Mouse (Mus musculus): ENCODE results near the gene Lzic.

Gene Lzic

DNA sequence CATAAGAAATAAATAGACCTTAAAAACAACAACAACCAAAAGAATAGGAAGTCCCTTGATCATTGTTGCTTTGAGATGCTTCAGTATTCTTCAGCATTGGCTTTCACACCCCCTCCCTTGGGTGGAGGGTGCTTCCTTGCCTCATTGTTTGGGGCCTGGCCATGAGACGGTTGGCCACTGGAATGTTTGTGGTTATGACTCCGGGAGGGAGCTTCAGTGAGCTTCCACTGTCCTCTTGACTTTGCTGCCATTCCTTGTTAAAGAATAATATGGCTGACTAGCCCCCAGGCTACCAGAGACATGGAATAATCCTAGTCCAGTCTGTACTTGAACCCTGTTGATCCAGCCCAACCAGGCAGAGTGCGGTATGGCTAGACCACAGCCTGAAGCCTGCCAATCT is 21.9 kb downstream of the Lzic start:
- no peak for TF ChIP-seq NANOG (IDR thresholded peaks at IDR 0.05; ENCODE audit: borderline replicate concordance, low read length)
- no peak for TF ChIP-seq CTCF (conservative IDR thresholded peaks at IDR 0.05; ENCODE audit: low read length)
- no peak for TF ChIP-seq POU5F1 (IDR thresholded peaks at IDR 0.05; ENCODE audit: borderline replicate concordance, low read length)
- peaks cover 9% of the 10 kb centered on the region; the same call in 1 of the 2 replicates for H3K36me3 ChIP-seq (ENCODE audit: insufficient read depth, low read length)
- H3K27me3 ChIP-seq (ENCODE audit: insufficient read depth, low read length) = no peaks in the 10 kb centered on the region
- H3K4me3 ChIP-seq (replicated peaks; ENCODE audit: low read length) = no peak overlapping the region
- H3K9me3 ChIP-seq (ENCODE audit: low read length) = no peaks in the 10 kb centered on the region
- peaks cover 19% of the 10 kb centered on the region for H3K4me1 ChIP-seq (replicated peaks; ENCODE audit: low read depth, low read length)

DNA sequence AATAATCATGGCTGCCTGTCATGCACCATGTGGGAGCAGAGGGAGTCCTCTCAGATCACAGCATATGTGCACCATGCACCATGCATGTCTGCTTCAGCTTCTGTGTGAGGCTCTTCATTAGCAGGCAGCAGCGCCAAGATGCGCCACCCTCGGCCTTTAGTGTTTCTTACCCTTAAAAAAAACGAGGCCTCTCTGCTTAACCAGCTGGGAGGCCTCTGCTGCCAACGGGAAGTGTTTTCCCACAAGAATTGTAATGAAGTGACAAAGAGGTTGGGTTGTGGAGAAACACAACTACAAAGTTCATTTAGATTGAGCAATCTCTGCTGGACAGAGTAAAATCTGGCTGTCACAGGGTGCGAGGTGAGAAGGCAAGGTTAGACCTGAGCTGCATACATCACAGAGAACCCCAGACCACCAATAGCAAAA is 26.2 kb downstream of the Lzic start:
- TF ChIP-seq NANOG (IDR thresholded peaks at IDR 0.05; ENCODE audit: borderline replicate concordance, low read length) (no peak), CTCF (conservative IDR thresholded peaks at IDR 0.05; ENCODE audit: low read length) (no peak), POU5F1 (IDR thresholded peaks at IDR 0.05; ENCODE audit: borderline replicate concordance, low read length) (no peak)
- H3K4me1 ChIP-seq (replicated peaks; ENCODE audit: low read depth, low read length) = no peaks in the 10 kb centered on the region

DNA sequence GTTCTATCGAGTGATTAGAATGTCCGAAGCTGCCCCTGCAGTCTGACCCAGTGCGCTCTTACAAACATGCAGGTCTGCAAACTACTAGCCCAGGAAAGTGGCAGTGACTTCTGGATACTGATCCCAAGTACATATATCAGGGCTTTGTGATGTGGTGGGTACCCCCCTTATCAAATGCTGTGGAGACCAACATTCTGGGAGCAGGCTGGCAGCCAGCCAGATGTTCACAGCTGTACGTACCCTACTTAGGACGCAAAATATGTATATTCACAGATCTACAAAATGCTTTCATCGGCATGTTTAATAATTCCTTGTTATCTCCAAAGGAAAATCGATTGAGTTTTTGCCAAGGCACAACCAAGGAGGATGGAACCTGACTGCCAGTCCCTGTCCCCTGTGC is 27.0 kb downstream of the Lzic start:
- no peaks in the 10 kb centered on the region for H3K36me3 ChIP-seq (ENCODE audit: insufficient read depth, low read length)
- no peaks in the 10 kb centered on the region for H3K27me3 ChIP-seq (ENCODE audit: insufficient read depth, low read length)
- no peaks in the 10 kb centered on the region for H3K9me3 ChIP-seq (ENCODE audit: low read length)
- TF ChIP-seq CTCF (conservative IDR thresholded peaks at IDR 0.05; ENCODE audit: low read length) (no peak), POU5F1 (IDR thresholded peaks at IDR 0.05; ENCODE audit: borderline replicate concordance, low read length) (no peak), NANOG (IDR thresholded peaks at IDR 0.05; ENCODE audit: borderline replicate concordance, low read length) (no peak)
- no peaks in the 10 kb centered on the region for H3K4me1 ChIP-seq (replicated peaks; ENCODE audit: low read depth, low read length)
- no peak overlapping the region for H3K4me3 ChIP-seq (replicated peaks; ENCODE audit: low read length)

More for the DNA sequence above, 26.2 kb downstream of the Lzic start:
- Histone ChIP-seq H3K27me3 (ENCODE audit: insufficient read depth, low read length) (no peaks in the 10 kb centered on the region), H3K36me3 (ENCODE audit: insufficient read depth, low read length) (no peaks in the 10 kb centered on the region), H3K4me3 (replicated peaks; ENCODE audit: low read length) (no peak overlapping the region), H3K9me3 (ENCODE audit: low read length) (no peaks in the 10 kb centered on the region)

DNA sequence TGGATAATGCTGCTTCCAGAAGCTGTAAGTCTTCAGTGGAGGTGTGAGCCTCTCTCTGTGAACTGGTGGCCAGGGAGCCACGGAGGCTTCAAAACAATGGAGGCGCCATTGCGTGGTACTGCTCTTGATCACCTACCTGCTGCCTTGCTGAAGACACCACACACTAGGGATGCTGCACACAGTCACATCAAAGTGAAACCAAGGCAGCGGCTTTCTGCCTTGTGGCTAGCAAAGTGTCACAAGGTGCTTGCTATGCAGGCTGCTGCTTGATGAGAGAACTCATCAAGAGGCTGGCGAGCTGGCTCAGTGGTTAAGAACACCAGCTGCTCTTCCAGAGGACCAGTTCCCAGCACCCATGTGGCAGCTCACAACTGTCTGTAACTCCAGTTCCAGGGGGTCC is 30.7 kb downstream of the Lzic start:
- H3K27me3 ChIP-seq (ENCODE audit: insufficient read depth, low read length) = peaks cover 12% of the 10 kb centered on the region
- H3K9me3 ChIP-seq (ENCODE audit: low read length) = no peaks in the 10 kb centered on the region
- TF ChIP-seq CTCF (conservative IDR thresholded peaks at IDR 0.05; ENCODE audit: low read length) = no peak
- TF ChIP-seq NANOG (IDR thresholded peaks at IDR 0.05; ENCODE audit: borderline replicate concordance, low read length) = no peak
- no peak for TF ChIP-seq POU5F1 (IDR thresholded peaks at IDR 0.05; ENCODE audit: borderline replicate concordance, low read length)
- H3K4me1 ChIP-seq (replicated peaks; ENCODE audit: low read depth, low read length) = peaks cover 16% of the 10 kb centered on the region
- no peak overlapping the region for H3K4me3 ChIP-seq (replicated peaks; ENCODE audit: low read length)
- no peaks in the 10 kb centered on the region for H3K36me3 ChIP-seq (ENCODE audit: insufficient read depth, low read length)

DNA sequence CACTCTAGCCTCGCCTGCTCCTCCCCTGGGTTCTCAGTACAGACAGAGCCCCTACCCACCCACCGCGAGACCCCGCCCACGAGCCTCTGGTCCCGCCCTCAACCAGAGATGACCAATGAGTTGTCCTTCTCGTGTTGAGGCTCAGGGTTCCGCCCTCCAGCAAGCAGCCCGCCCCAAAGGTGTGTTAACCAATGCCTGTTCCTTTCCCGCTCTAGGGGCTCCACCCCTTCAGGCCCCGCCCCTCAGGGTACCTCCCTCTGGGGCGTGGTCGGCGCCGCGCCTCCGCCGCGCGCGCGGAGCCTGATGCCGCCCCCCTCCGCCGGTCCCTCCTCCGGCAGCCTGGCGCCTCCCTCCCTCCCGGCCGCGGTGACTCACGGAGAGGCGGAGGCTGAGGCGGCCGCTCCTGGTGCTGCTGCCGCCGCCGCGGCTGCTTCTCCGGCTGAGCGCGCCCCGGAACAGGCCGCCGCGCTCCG is 32.9 kb downstream of the Lzic start, which contains the start of gene Ctnnbip1:
Ctnnbip1 (plus strand) TSS at position 369 of the 473 bp plus-strand sequence.
- peak within 1 kb of the TSS; percentile 89 for H3K4me3 ChIP-seq (replicated peaks; ENCODE audit: low read length)
- TF ChIP-seq POU5F1 (IDR thresholded peaks at IDR 0.05; ENCODE audit: borderline replicate concordance, low read length) (no peak), NANOG (IDR thresholded peaks at IDR 0.05; ENCODE audit: borderline replicate concordance, low read length) (no peak), CTCF (conservative IDR thresholded peaks at IDR 0.05; ENCODE audit: low read length) (no peak)
- no peaks in the 10 kb centered on the region for H3K36me3 ChIP-seq (ENCODE audit: insufficient read depth, low read length)
- H3K9me3 ChIP-seq (ENCODE audit: low read length) = no peaks in the 10 kb centered on the region
- peaks cover 12% of the 10 kb centered on the region for H3K27me3 ChIP-seq (ENCODE audit: insufficient read depth, low read length)
- H3K4me1 ChIP-seq (replicated peaks; ENCODE audit: low read depth, low read length) = peaks cover 16% of the 10 kb centered on the region

DNA sequence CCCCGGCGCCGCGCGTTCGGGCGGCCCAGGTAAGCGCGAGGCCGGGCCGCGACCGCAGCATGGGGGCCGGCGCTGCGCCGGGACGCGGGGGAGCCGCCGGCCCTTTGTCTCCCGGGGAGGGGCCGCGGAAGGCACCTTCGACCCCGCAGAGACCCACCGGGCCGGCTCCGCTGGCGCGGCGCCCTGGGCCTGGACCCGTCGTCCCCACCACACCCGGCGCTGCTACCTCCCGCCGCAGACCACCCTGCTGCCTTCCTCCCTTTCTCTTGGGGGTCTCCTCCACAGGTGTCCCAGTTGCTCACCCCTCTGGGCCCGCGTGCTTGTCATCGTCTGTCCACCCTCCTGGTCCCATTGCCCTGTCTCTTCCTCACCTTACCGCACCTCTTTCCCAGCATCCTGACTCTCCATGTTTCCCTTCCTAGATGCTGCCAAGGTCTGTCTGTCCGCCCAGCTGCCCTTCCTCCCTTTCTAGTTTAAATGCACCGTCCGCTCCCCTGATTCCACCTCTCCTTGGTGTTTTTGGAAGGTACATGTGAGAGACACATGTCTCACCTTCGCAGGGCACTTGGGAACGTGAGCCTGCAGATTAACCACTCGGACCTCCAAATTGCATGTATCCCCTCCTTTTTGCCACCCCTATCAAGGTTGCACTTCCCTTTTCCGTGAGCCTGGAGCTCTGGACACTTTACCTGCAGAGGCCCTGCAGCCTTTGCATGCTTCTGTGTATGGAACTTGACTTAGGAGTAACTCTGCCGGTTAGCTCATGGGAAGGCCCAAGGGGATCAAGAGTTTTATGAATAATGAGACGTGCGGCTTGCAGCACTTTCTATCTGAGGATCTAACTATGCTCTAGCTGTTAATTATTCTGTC is 33.6 kb downstream of the Lzic start:
- TF ChIP-seq NANOG (IDR thresholded peaks at IDR 0.05; ENCODE audit: borderline replicate concordance, low read length) (no peak), POU5F1 (IDR thresholded peaks at IDR 0.05; ENCODE audit: borderline replicate concordance, low read length) (no peak), CTCF (conservative IDR thresholded peaks at IDR 0.05; ENCODE audit: low read length) (no peak)
- peaks cover 12% of the 10 kb centered on the region for H3K27me3 ChIP-seq (ENCODE audit: insufficient read depth, low read length)
- peaks cover 16% of the 10 kb centered on the region for H3K4me1 ChIP-seq (replicated peaks; ENCODE audit: low read depth, low read length)
- no peaks in the 10 kb centered on the region for H3K9me3 ChIP-seq (ENCODE audit: low read length)
- peak overlapping the region; percentile 89 for H3K4me3 ChIP-seq (replicated peaks; ENCODE audit: low read length)
- no peaks in the 10 kb centered on the region for H3K36me3 ChIP-seq (ENCODE audit: insufficient read depth, low read length)

DNA sequence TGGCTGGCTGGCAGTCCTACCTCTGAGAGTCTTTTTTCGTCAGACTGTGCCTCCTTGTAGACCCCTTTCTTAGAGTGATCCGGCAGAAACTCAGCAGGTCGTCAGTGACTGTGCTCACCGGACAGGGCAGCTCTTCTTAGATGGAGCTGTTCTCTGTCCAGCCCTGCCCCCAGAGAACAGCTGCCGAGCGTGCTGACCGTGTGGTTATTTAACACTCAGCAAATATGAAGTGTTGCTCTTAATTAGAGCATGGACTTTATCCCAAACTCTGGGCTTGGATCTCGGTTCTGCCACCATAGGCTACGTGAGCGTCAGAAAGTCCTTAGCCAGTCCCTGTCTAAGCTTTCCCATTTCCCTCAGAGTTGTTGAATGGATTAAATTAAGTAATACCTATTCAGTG is 36.2 kb downstream of the Lzic start:
- no peaks in the 10 kb centered on the region for H3K9me3 ChIP-seq (ENCODE audit: low read length)
- no peak overlapping the region for H3K4me3 ChIP-seq (replicated peaks; ENCODE audit: low read length)

DNA sequence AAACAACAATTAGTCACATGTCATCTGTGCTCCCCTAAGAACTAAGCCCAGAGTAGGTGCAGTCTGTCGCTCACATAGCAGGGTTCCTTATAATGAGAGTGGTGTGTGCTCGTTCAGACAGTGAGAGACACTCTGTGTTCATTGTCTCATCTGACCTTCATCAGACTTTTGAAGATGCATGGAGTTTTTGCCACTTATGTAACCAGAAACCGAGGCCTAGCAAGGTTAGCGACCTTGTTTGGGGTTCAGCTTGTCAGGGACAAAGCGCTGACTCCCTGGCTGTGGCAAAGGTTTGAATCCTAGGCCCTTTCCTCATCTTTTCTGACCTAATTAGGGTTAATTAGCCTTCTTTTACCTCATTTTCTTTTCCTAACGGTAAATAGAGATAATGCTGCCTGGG is 38.9 kb downstream of the Lzic start:
- Histone ChIP-seq H3K4me3 (replicated peaks; ENCODE audit: low read length) (no peak overlapping the region), H3K9me3 (ENCODE audit: low read length) (no peaks in the 10 kb centered on the region), H3K27me3 (ENCODE audit: insufficient read depth, low read length) (peaks cover 6% of the 10 kb centered on the region), H3K36me3 (ENCODE audit: insufficient read depth, low read length) (no peaks in the 10 kb centered on the region), H3K4me1 (replicated peaks; ENCODE audit: low read depth, low read length) (peaks cover 29% of the 10 kb centered on the region)
- TF ChIP-seq CTCF (conservative IDR thresholded peaks at IDR 0.05; ENCODE audit: low read length) (no peak), POU5F1 (IDR thresholded peaks at IDR 0.05; ENCODE audit: borderline replicate concordance, low read length) (no peak)

More for the DNA sequence above, 36.2 kb downstream of the Lzic start:
- Histone ChIP-seq H3K27me3 (ENCODE audit: insufficient read depth, low read length) (peaks cover 12% of the 10 kb centered on the region), H3K4me1 (replicated peaks; ENCODE audit: low read depth, low read length) (peaks cover 24% of the 10 kb centered on the region), H3K36me3 (ENCODE audit: insufficient read depth, low read length) (no peaks in the 10 kb centered on the region)
- TF ChIP-seq POU5F1 (IDR thresholded peaks at IDR 0.05; ENCODE audit: borderline replicate concordance, low read length) (no peak), NANOG (IDR thresholded peaks at IDR 0.05; ENCODE audit: borderline replicate concordance, low read length) (no peak), CTCF (conservative IDR thresholded peaks at IDR 0.05; ENCODE audit: low read length) (no peak)
